Mouse (Mus musculus): ENCODE data around the gene Nsrp1.

DNA sequence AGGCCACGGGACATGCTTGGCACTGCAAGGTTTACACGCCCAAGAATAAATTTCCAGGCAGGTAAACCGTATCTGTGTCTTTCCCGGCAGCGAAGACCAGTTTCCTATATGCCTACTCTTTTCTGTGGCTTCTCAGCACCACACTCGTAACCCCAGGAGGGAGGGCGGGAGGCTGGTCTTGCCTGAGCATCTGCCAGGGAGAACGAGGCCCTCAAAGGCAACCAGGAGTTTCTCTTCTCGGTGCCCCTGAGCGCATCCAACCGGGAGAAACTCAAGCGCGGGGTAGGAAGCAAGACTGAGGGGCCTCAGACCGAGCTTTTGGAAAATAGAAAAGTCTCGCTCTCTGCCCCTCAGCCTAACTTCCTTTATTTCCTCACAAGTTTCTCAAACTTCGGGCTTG is 443 bp downstream of the Nsrp1 start:
- TF ChIP-seq CTCF (IDR thresholded peaks at IDR 0.05; ENCODE audit: control insufficient read depth, insufficient read depth, low read length), result no peak
- no peak for TF ChIP-seq POLR2A (IDR thresholded peaks at IDR 0.05; ENCODE audit: borderline replicate concordance, control insufficient read depth, low read depth, low read length)

All from bone marrow, adult 2 months (tissue).